Mouse (Mus musculus): Measurements from ENCODE around the gene Tesk1. TPM values are rescaled to one million over a fixed set of nuclear protein-coding genes. Genes with fewer than 3 reads are reported as not detected.

Tesk1 gene
- polyA plus RNA-seq, 1 experiment from 2014 or later: 9.2 TPM

GRCm38 (mm10) chr4:43401486-43401885, 40.3 kb upstream of the Tesk1 start:
- H3K4me3 ChIP-seq (ENCODE audit: low read length): no peak overlapping the region
- no peak overlapping the region for H3K9ac ChIP-seq (ENCODE audit: low read depth, low read length)
- no peaks in the 10 kb centered on the region for H3K36me3 ChIP-seq (ENCODE audit: control insufficient read depth, insufficient read depth, low read length)
- no peaks in the 10 kb centered on the region for H3K9me3 ChIP-seq (ENCODE audit: control insufficient read depth, low read length)
- no peak overlapping the region for H3K4me2 ChIP-seq (ENCODE audit: low read length)
- no peaks in the 10 kb centered on the region for H3K27me3 ChIP-seq (replicated peaks; ENCODE audit: control insufficient read depth, insufficient read depth, low read length)
- no peak for ATAC-seq
- 88% methylated on average over 10 of the region's 10 CpGs for WGBS
- peaks cover 35% of the 10 kb centered on the region for H3K4me1 ChIP-seq (ENCODE audit: control insufficient read depth, insufficient read depth, low read depth, low read length)
- H3K27ac ChIP-seq (ENCODE audit: low read depth, low read length): no peak overlapping the region

GRCm38 (mm10) chr4:43402212-43402611, 39.5 kb upstream of the Tesk1 start:
- WGBS: 83% methylated on average over 9 of the region's 9 CpGs
- no peaks in the 10 kb centered on the region for H3K9me3 ChIP-seq (ENCODE audit: control insufficient read depth, low read length)
- no peak overlapping the region for H3K4me3 ChIP-seq (ENCODE audit: low read length)
- no peak overlapping the region for H3K4me2 ChIP-seq (ENCODE audit: low read length)
- no peak overlapping the region for H3K27ac ChIP-seq (ENCODE audit: low read depth, low read length)
- no peak for ATAC-seq
- peaks cover 35% of the 10 kb centered on the region for H3K4me1 ChIP-seq (ENCODE audit: control insufficient read depth, insufficient read depth, low read depth, low read length)
- H3K36me3 ChIP-seq (ENCODE audit: control insufficient read depth, insufficient read depth, low read length): no peaks in the 10 kb centered on the region
- no peak overlapping the region for H3K9ac ChIP-seq (ENCODE audit: low read depth, low read length)
- no peaks in the 10 kb centered on the region for H3K27me3 ChIP-seq (replicated peaks; ENCODE audit: control insufficient read depth, insufficient read depth, low read length)

GRCm38 (mm10) chr4:43404697-43405096, 37.0 kb upstream of the Tesk1 start:
- Histone ChIP-seq H3K4me1 (ENCODE audit: control insufficient read depth, insufficient read depth, low read depth, low read length) (peaks cover 32% of the 10 kb centered on the region), H3K9ac (ENCODE audit: low read depth, low read length) (no peak overlapping the region), H3K27me3 (replicated peaks; ENCODE audit: control insufficient read depth, insufficient read depth, low read length) (no peaks in the 10 kb centered on the region), H3K36me3 (ENCODE audit: control insufficient read depth, insufficient read depth, low read length) (no peaks in the 10 kb centered on the region), H3K9me3 (ENCODE audit: control insufficient read depth, low read length) (no peaks in the 10 kb centered on the region), H3K27ac (ENCODE audit: low read depth, low read length) (no peak overlapping the region), H3K4me2 (ENCODE audit: low read length) (no peak overlapping the region), H3K4me3 (ENCODE audit: low read length) (no peak overlapping the region)
- WGBS: 90% methylated on average over 10 of the region's 10 CpGs
- no peak for ATAC-seq

GRCm38 (mm10) chr4:43406162-43406971, 35.4 kb upstream of the Tesk1 start:
- H3K27ac ChIP-seq (ENCODE audit: low read depth, low read length): peak overlapping the region; percentile 95
- H3K27me3 ChIP-seq (replicated peaks; ENCODE audit: control insufficient read depth, insufficient read depth, low read length): no peaks in the 10 kb centered on the region
- WGBS: 2% methylated on average over 25 of the region's 28 CpGs
- no peaks in the 10 kb centered on the region for H3K9me3 ChIP-seq (ENCODE audit: control insufficient read depth, low read length)
- peak; percentile 97 for ATAC-seq
- H3K9ac ChIP-seq (ENCODE audit: low read depth, low read length): peak overlapping the region; percentile 91
- peaks cover 28% of the 10 kb centered on the region for H3K4me1 ChIP-seq (ENCODE audit: control insufficient read depth, insufficient read depth, low read depth, low read length)
- H3K36me3 ChIP-seq (ENCODE audit: control insufficient read depth, insufficient read depth, low read length): no peaks in the 10 kb centered on the region; the same call in 1 of the 2 replicates
- peak overlapping the region; percentile 61 for H3K4me3 ChIP-seq (ENCODE audit: low read length)
- H3K4me2 ChIP-seq (ENCODE audit: low read length): peak overlapping the region; percentile 59

GRCm38 (mm10) chr4:43407071-43407920, 34.4 kb upstream of the Tesk1 start:
- ATAC-seq: peak; percentile 53
- Histone ChIP-seq H3K4me3 (ENCODE audit: low read length) (peak overlapping the region; percentile 61), H3K27me3 (replicated peaks; ENCODE audit: control insufficient read depth, insufficient read depth, low read length) (no peaks in the 10 kb centered on the region), H3K9ac (ENCODE audit: low read depth, low read length) (peak overlapping the region; percentile 91), H3K27ac (ENCODE audit: low read depth, low read length) (peak overlapping the region; percentile 95), H3K4me2 (ENCODE audit: low read length) (peak overlapping the region; percentile 59), H3K4me1 (ENCODE audit: control insufficient read depth, insufficient read depth, low read depth, low read length) (peaks cover 28% of the 10 kb centered on the region), H3K9me3 (ENCODE audit: control insufficient read depth, low read length) (no peaks in the 10 kb centered on the region), H3K36me3 (ENCODE audit: control insufficient read depth, insufficient read depth, low read length) (no peaks in the 10 kb centered on the region; the same call in 1 of the 2 replicates)
- 50% methylated on average over 12 of the region's 12 CpGs for WGBS

- Histone ChIP-seq H3K9me3 (ENCODE audit: control insufficient read depth, low read length) (no peaks in the 10 kb centered on the region), H3K4me1 (ENCODE audit: control insufficient read depth, insufficient read depth, low read depth, low read length) (peaks cover 6% of the 10 kb centered on the region), H3K27me3 (replicated peaks; ENCODE audit: control insufficient read depth, insufficient read depth, low read length) (no peaks in the 10 kb centered on the region), H3K4me2 (ENCODE audit: low read length) (no peak overlapping the region), H3K4me3 (ENCODE audit: low read length) (no peak overlapping the region), H3K9ac (ENCODE audit: low read depth, low read length) (no peak overlapping the region), H3K27ac (ENCODE audit: low read depth, low read length) (no peak overlapping the region), H3K36me3 (ENCODE audit: control insufficient read depth, insufficient read depth, low read length) (peaks cover 18% of the 10 kb centered on the region)
- 92% methylated on average over 14 of the region's 14 CpGs for WGBS
- no peak for ATAC-seq
Measured at GRCm38 (mm10) chr4:43414761-43415160, 27.0 kb upstream of the Tesk1 start.

GRCm38 (mm10) chr4:43415221-43416070, 26.3 kb upstream of the Tesk1 start:
- no peak overlapping the region for H3K4me3 ChIP-seq (ENCODE audit: low read length)
- no peak overlapping the region for H3K4me2 ChIP-seq (ENCODE audit: low read length)
- H3K27ac ChIP-seq (ENCODE audit: low read depth, low read length): no peak overlapping the region
- no peaks in the 10 kb centered on the region for H3K9me3 ChIP-seq (ENCODE audit: control insufficient read depth, low read length)
- H3K9ac ChIP-seq (ENCODE audit: low read depth, low read length): no peak overlapping the region
- 90% methylated on average over 29 of the region's 29 CpGs for WGBS
- H3K27me3 ChIP-seq (replicated peaks; ENCODE audit: control insufficient read depth, insufficient read depth, low read length): no peaks in the 10 kb centered on the region
- H3K36me3 ChIP-seq (ENCODE audit: control insufficient read depth, insufficient read depth, low read length): peaks cover 18% of the 10 kb centered on the region
- no peak for ATAC-seq
- H3K4me1 ChIP-seq (ENCODE audit: control insufficient read depth, insufficient read depth, low read depth, low read length): peaks cover 5% of the 10 kb centered on the region

- 97% methylated on average over 22 of the region's 22 CpGs for WGBS
- H3K36me3 ChIP-seq (ENCODE audit: control insufficient read depth, insufficient read depth, low read length): peaks cover 18% of the 10 kb centered on the region
- no peak overlapping the region for H3K9ac ChIP-seq (ENCODE audit: low read depth, low read length)
- ATAC-seq: no peak
- H3K4me1 ChIP-seq (ENCODE audit: control insufficient read depth, insufficient read depth, low read depth, low read length): peaks cover 3% of the 10 kb centered on the region
- no peak overlapping the region for H3K27ac ChIP-seq (ENCODE audit: low read depth, low read length)
- no peaks in the 10 kb centered on the region for H3K27me3 ChIP-seq (replicated peaks; ENCODE audit: control insufficient read depth, insufficient read depth, low read length)
- H3K4me3 ChIP-seq (ENCODE audit: low read length): no peak overlapping the region
- no peaks in the 10 kb centered on the region for H3K9me3 ChIP-seq (ENCODE audit: control insufficient read depth, low read length)
- H3K4me2 ChIP-seq (ENCODE audit: low read length): no peak overlapping the region
Measured at GRCm38 (mm10) chr4:43416071-43416490, 25.7 kb upstream of the Tesk1 start.

Measured in hindbrain, embryonic 16.5 days (tissue).